Mouse (Mus musculus) CH12.LX (cell line): ENCODE results near the gene Nek5. TPM values are rescaled to one million over a fixed set of nuclear protein-coding genes. Genes with fewer than 3 reads are reported as not detected.

Source experiments
- DNase-seq: peaks from one replicate; pipeline ENCODE4 v3.0.0-alpha.2; 2013; ENCODE audit errors: extremely low read depth
- H3K27ac ChIP-seq: 2 replicates; pipeline ENCODE4 v1.5.1; 2012; ENCODE audit warnings: low read depth, mild to moderate bottlenecking, control low read depth, moderate library complexity; ENCODE audit not compliant: insufficient read depth
- H3K27me3 ChIP-seq: replicated peaks from 2 replicates; pipeline ENCODE3; 2012; ENCODE audit warnings: inconsistent platforms
- H3K36me3 ChIP-seq, 2 experiments: replicated peaks in 1 of 2; 2 replicates each; pipeline versions ENCODE3 to v1.6.1; 2012; ENCODE audit warnings: inconsistent platforms in 1 of 2, low read length in 1 of 2, mild to moderate bottlenecking in 1 of 2, mixed read lengths in 1 of 2, moderate library complexity in 1 of 2; ENCODE audit not compliant: control insufficient read depth in 1 of 2, insufficient read depth in 1 of 2
- H3K4me1 ChIP-seq, 2 experiments: 2 replicates each; pipeline ENCODE4 v1.6.1; 2012; ENCODE audit warnings: inconsistent platforms in 1 of 2, moderate library complexity in 1 of 2; ENCODE audit not compliant: insufficient read depth in 2 of 2, control insufficient read depth in 1 of 2
- H3K4me2 ChIP-seq: 2 replicates; pipeline ENCODE4 v1.6.1; 2012; ENCODE audit warnings: low read depth, mild to moderate bottlenecking, control low read depth; ENCODE audit not compliant: poor library complexity, insufficient read depth, severe bottlenecking
- H3K4me3 ChIP-seq, 3 experiments: fragments of 150-350 bp in 1 of 3; sonication (generic) in 1 of 3; replicated peaks in 1 of 3; 2 replicates each; pipeline versions ENCODE3 to v1.5.1; 2011 to 2012; ENCODE audit warnings: low read depth in 2 of 3, low read length in 2 of 3, mild to moderate bottlenecking in 2 of 3, moderate library complexity in 2 of 3, control low read depth in 1 of 3, improper control_type of control experiment in 1 of 3, inconsistent platforms in 1 of 3, mixed read lengths in 1 of 3; ENCODE audit not compliant: poor library complexity in 1 of 3
- H3K79me2 ChIP-seq: replicated peaks from 2 replicates; pipeline ENCODE4 v1.6.1; 2012; ENCODE audit warnings: mild to moderate bottlenecking, moderate library complexity; ENCODE audit not compliant: control insufficient read depth, poor library complexity, insufficient read depth, severe bottlenecking; ENCODE audit errors: extremely low read depth
- H3K9ac ChIP-seq: 2 replicates; pipeline ENCODE4 v1.6.1; 2012; ENCODE audit warnings: low read depth, mild to moderate bottlenecking, control low read depth, moderate library complexity; ENCODE audit not compliant: insufficient read depth
- H3K9me3 ChIP-seq: replicated peaks from 2 replicates; pipeline ENCODE3; 2012; ENCODE audit warnings: low read length, inconsistent platforms, mixed read lengths
- BHLHE40 ChIP-seq: IDR thresholded peaks from 2 replicates; pipeline ENCODE4 v1.6.1; 2011; ENCODE audit warnings: mild to moderate bottlenecking, low read depth, low read length, improper control_type of control experiment
- CHD1 ChIP-seq: IDR thresholded peaks from 2 replicates; pipeline ENCODE4 v1.6.1; 2012; ENCODE audit warnings: low read depth, low read length, improper control_type of control experiment, inconsistent platforms
- CHD2 ChIP-seq: IDR thresholded peaks from 2 replicates; pipeline ENCODE4 v1.6.1; 2011; ENCODE audit warnings: low read length, improper control_type of control experiment
- CTCF ChIP-seq, 2 experiments: IDR thresholded peaks in 1 of 2; conservative IDR thresholded peaks in 1 of 2; 2 replicates each; pipeline ENCODE4 v1.5.1; 2011 to 2012; ENCODE audit warnings: low read depth in 2 of 2, low read length in 2 of 2, improper control_type of control experiment in 1 of 2, inconsistent platforms in 1 of 2, mild to moderate bottlenecking in 1 of 2, moderate library complexity in 1 of 2
- E2F4 ChIP-seq: IDR thresholded peaks from 2 replicates; pipeline ENCODE4 v1.6.1; 2011; ENCODE audit warnings: low read depth, low read length, improper control_type of control experiment; ENCODE audit not compliant: insufficient replicate concordance
- ELF1 ChIP-seq: IDR thresholded peaks from 2 replicates; pipeline ENCODE4 v1.6.1; 2014; ENCODE audit warnings: low read depth, mild to moderate bottlenecking, inconsistent platforms, low read length, improper control_type of control experiment
- EP300 ChIP-seq: IDR thresholded peaks from 2 replicates; pipeline ENCODE4 v1.6.1; 2011; ENCODE audit warnings: low read length, improper control_type of control experiment
- ETS1 ChIP-seq: conservative IDR thresholded peaks from 2 replicates; pipeline ENCODE4 v1.6.1; 2012; ENCODE audit warnings: low read depth, mild to moderate bottlenecking, inconsistent platforms, low read length, improper control_type of control experiment, moderate library complexity
- GABPA ChIP-seq: IDR thresholded peaks from 2 replicates; pipeline ENCODE4 v1.6.1; 2012; ENCODE audit warnings: low read depth, low read length, improper control_type of control experiment, inconsistent platforms; ENCODE audit not compliant: insufficient replicate concordance
- HCFC1 ChIP-seq: IDR thresholded peaks from 2 replicates; pipeline ENCODE4 v1.6.1; 2012; ENCODE audit warnings: low read depth, mild to moderate bottlenecking, inconsistent platforms, low read length, improper control_type of control experiment
- IRF4 ChIP-seq: IDR thresholded peaks from 2 replicates; pipeline ENCODE4 v1.6.1; 2014; ENCODE audit warnings: low read depth, mild to moderate bottlenecking, inconsistent platforms, low read length, improper control_type of control experiment
- JUN ChIP-seq: IDR thresholded peaks from 2 replicates; pipeline ENCODE4 v1.6.1; 2011; ENCODE audit warnings: low read depth, mild to moderate bottlenecking, low read length, improper control_type of control experiment, moderate library complexity; ENCODE audit not compliant: insufficient read depth
- JUND ChIP-seq: conservative IDR thresholded peaks from 2 replicates; pipeline ENCODE4 v1.6.1; 2011; ENCODE audit warnings: low read depth, low read length, improper control_type of control experiment
- KAT2A ChIP-seq: IDR thresholded peaks from 2 replicates; pipeline ENCODE4 v1.6.1; 2012; ENCODE audit warnings: low read length, improper control_type of control experiment, inconsistent platforms; ENCODE audit not compliant: insufficient replicate concordance
- MAFK ChIP-seq: IDR thresholded peaks from 2 replicates; pipeline ENCODE4 v1.6.1; 2011; ENCODE audit warnings: low read length, improper control_type of control experiment; ENCODE audit not compliant: insufficient replicate concordance
- MAX ChIP-seq: IDR thresholded peaks from 2 replicates; pipeline ENCODE4 v1.6.1; 2011; ENCODE audit warnings: low read length, improper control_type of control experiment
- MAZ ChIP-seq: IDR thresholded peaks from 2 replicates; pipeline ENCODE4 v1.6.1; 2012; ENCODE audit warnings: low read depth, mild to moderate bottlenecking, inconsistent platforms, low read length, improper control_type of control experiment, moderate library complexity
- MEF2A ChIP-seq: IDR thresholded peaks from 2 replicates; pipeline ENCODE4 v1.6.1; 2014; ENCODE audit warnings: low read depth, mild to moderate bottlenecking, inconsistent platforms, low read length, improper control_type of control experiment, borderline replicate concordance
- MXI1 ChIP-seq: IDR thresholded peaks from 2 replicates; pipeline ENCODE4 v1.6.1; 2011; ENCODE audit warnings: mild to moderate bottlenecking, low read depth, low read length, improper control_type of control experiment
- MYC ChIP-seq: IDR thresholded peaks from 2 replicates; pipeline ENCODE4 v1.6.1; 2011; ENCODE audit warnings: low read depth, mild to moderate bottlenecking, improper control_type of control experiment, low read length
- NELFE ChIP-seq: IDR thresholded peaks from 2 replicates; pipeline ENCODE4 v1.6.1; 2011; ENCODE audit warnings: low read depth, low read length, improper control_type of control experiment
- NRF1 ChIP-seq: IDR thresholded peaks from 2 replicates; pipeline ENCODE4 v1.6.1; 2014; ENCODE audit warnings: low read depth, mild to moderate bottlenecking, inconsistent platforms, low read length, improper control_type of control experiment, moderate library complexity
- PAX5 ChIP-seq: IDR thresholded peaks from 2 replicates; pipeline ENCODE4 v1.6.1; 2012; ENCODE audit warnings: low read length, inconsistent platforms, mixed read lengths
- POLR2A ChIP-seq: IDR thresholded peaks from 2 replicates; pipeline ENCODE4 v1.6.1; 2011; ENCODE audit warnings: low read depth, mild to moderate bottlenecking, improper control_type of control experiment, low read length
- POLR2AphosphoS2 ChIP-seq: IDR thresholded peaks from 2 replicates; pipeline ENCODE4 v1.6.1; 2011; ENCODE audit warnings: low read depth, low read length, improper control_type of control experiment
- RAD21 ChIP-seq: IDR thresholded peaks from 2 replicates; pipeline ENCODE4 v1.6.1; 2011; ENCODE audit warnings: low read depth, mild to moderate bottlenecking, low read length, improper control_type of control experiment, moderate library complexity
- RCOR1 ChIP-seq: conservative IDR thresholded peaks from 2 replicates; pipeline ENCODE4 v1.6.1; 2012; ENCODE audit warnings: low read depth, mild to moderate bottlenecking, inconsistent platforms, low read length, improper control_type of control experiment
- SIN3A ChIP-seq: IDR thresholded peaks from 2 replicates; pipeline ENCODE4 v1.6.1; 2012; ENCODE audit warnings: low read length, improper control_type of control experiment, inconsistent platforms
- SMC3 ChIP-seq: IDR thresholded peaks from 2 replicates; pipeline ENCODE4 v1.6.1; 2011; ENCODE audit warnings: low read depth, low read length, improper control_type of control experiment
- TBP ChIP-seq: conservative IDR thresholded peaks from 2 replicates; pipeline ENCODE4 v1.6.1; 2011; ENCODE audit warnings: low read depth, low read length, improper control_type of control experiment
- TCF12 ChIP-seq: IDR thresholded peaks from 2 replicates; pipeline ENCODE4 v1.6.1; 2014; ENCODE audit warnings: low read depth, mild to moderate bottlenecking, inconsistent platforms, low read length, improper control_type of control experiment
- UBTF ChIP-seq: IDR thresholded peaks from 2 replicates; pipeline ENCODE4 v1.6.1; 2012; ENCODE audit warnings: low read depth, mild to moderate bottlenecking, inconsistent platforms, low read length, improper control_type of control experiment, moderate library complexity
- USF1 ChIP-seq: IDR thresholded peaks from 2 replicates; pipeline ENCODE4 v1.6.1; 2014; ENCODE audit warnings: low read depth, mild to moderate bottlenecking, inconsistent platforms, low read length, improper control_type of control experiment
- USF2 ChIP-seq: conservative IDR thresholded peaks from 2 replicates; pipeline ENCODE4 v1.6.1; 2011; ENCODE audit warnings: low read depth, low read length, improper control_type of control experiment
- ZC3H11A ChIP-seq: IDR thresholded peaks from 2 replicates; pipeline ENCODE4 v1.6.1; 2012; ENCODE audit warnings: low read depth, mild to moderate bottlenecking, inconsistent platforms, low read length, improper control_type of control experiment
- ZKSCAN1 ChIP-seq: IDR thresholded peaks from 2 replicates; pipeline ENCODE4 v1.6.1; 2012; ENCODE audit warnings: low read depth, inconsistent platforms, low read length, improper control_type of control experiment, borderline replicate concordance
- ZMIZ1 ChIP-seq: IDR thresholded peaks from 2 replicates; pipeline ENCODE4 v1.6.1; 2012; ENCODE audit warnings: low read depth, mild to moderate bottlenecking, inconsistent platforms, low read length, improper control_type of control experiment
- ZNF384 ChIP-seq: IDR thresholded peaks from 2 replicates; pipeline ENCODE4 v1.6.1; 2012; ENCODE audit warnings: low read depth, low read length, improper control_type of control experiment, inconsistent platforms
- dilution Hi-C: fragments of 300-500 bp; cut with MboI; formaldehyde crosslinking; loops from 2 replicates; pipeline ENCODE4 v1.14.3; 2020; ENCODE audit warnings: low sequenced_read_pairs; ENCODE audit not compliant: extremely low pct_unique_long_range_greater_than_20kb, extremely low pct_ligation_motif_present
- in situ Hi-C: fragments of 300-500 bp; cut with MboI; formaldehyde crosslinking; loops from 3 replicates; pipeline ENCODE4 v1.14.3; 2019; ENCODE audit warnings: low sequenced_read_pairs, low pct_ligation_motif_present, low pct_unique_long_range_greater_than_20kb, mixed read lengths
- polyA plus RNA-seq: library from polyadenylated mRNA; unstranded; fragments of >175 nt; gene quantifications from 2 replicates; pipeline ENCODE4 v1.2.1, GENCODE M21; 2012; ENCODE audit warnings: low read depth; ENCODE audit not compliant: insufficient read length
- total RNA-seq, 2 experiments: library from RNA; depleted of rRNA; stranded (reverse); fragments of 300-350 nt in 1 of 2; fragments of >200 nt in 1 of 2; gene quantifications; 2 replicates each; pipeline ENCODE4 v1.2.3; 2012 to 2014

Gene Nek5
- total and polyA plus RNA-seq, 3 experiments = not detected

GRCm38 (mm10) chr8:22060446-22060889 lies 64.4 kb downstream of the Nek5 start, which contains the start of gene Alg11:
TSS of gene Alg11 (plus strand) at chr8:22060721.
- peak within 1 kb of the TSS; percentile 66 for H3K9ac ChIP-seq
- peak within 1 kb of the TSS; percentile 73 to 99 (median 82) for H3K4me3 ChIP-seq
- in situ Hi-C loops = no loop called here
- TF ChIP-seq E2F4 = no peak
- peak; percentile 79 for TF ChIP-seq ZMIZ1
- no peak for TF ChIP-seq CHD1
- TF ChIP-seq ETS1 = no peak
- no peak; the same call in 1 of the 2 replicates for TF ChIP-seq GABPA
- no peak for TF ChIP-seq ZKSCAN1
- peak; percentile 97 for TF ChIP-seq POLR2A
- peak; percentile 79 for TF ChIP-seq CHD2
- peak; percentile 92 for TF ChIP-seq NELFE
- TF ChIP-seq TBP = peak; percentile 85
- TF ChIP-seq POLR2AphosphoS2 = peak; percentile 74; the same call in 1 of the 2 replicates
- TF ChIP-seq SIN3A = no peak; the same call in 1 of the 2 replicates
- no peak for TF ChIP-seq ZC3H11A
- no peak for TF ChIP-seq CTCF (conservative IDR thresholded peaks at IDR 0.05 in 1 of 2, IDR thresholded peaks at IDR 0.05 in 1 of 2; ENCODE audit: low read depth in 2 of 2, low read length in 2 of 2)
- TF ChIP-seq SMC3 = no peak
- no peak for TF ChIP-seq ZNF384
- TF ChIP-seq RCOR1 = no peak
- no peak for TF ChIP-seq JUND
- TF ChIP-seq MYC = peak; percentile 88
- no peak for TF ChIP-seq USF2
- no peak for TF ChIP-seq UBTF
- peak; percentile 73; the same call in 1 of the 2 replicates for TF ChIP-seq MAX
- peak; percentile 58; the same call in 1 of the 2 replicates for TF ChIP-seq MAZ
- TF ChIP-seq MXI1 = peak; percentile 89
- no peak for TF ChIP-seq MAFK
- TF ChIP-seq EP300 = no peak
- no peak for TF ChIP-seq PAX5
- peak; percentile 39; the same call in 1 of the 2 replicates for TF ChIP-seq IRF4
- no peak for TF ChIP-seq RAD21
- peak; percentile 75; the same call in 1 of the 2 replicates for TF ChIP-seq TCF12
- peak; percentile 69; the same call in 1 of the 2 replicates for TF ChIP-seq KAT2A
- peak; percentile 83 for TF ChIP-seq HCFC1
- peak; percentile 60 for TF ChIP-seq NRF1
- TF ChIP-seq ELF1 = peak; percentile 93
- 0 out of 2 replicates have a peak, but pooled peaks have one; percentile 33 for TF ChIP-seq MEF2A
- peak; percentile 43; the same call in 1 of the 2 replicates for TF ChIP-seq BHLHE40
- no peak for TF ChIP-seq JUN
- TF ChIP-seq USF1 = peak; percentile 29; the same call in 1 of the 2 replicates
- DNase-seq = peak; percentile 99
- H3K27me3 ChIP-seq = peaks cover 47% of the 10 kb centered on the region
- peaks cover 9 to 32% of the 10 kb centered on the region in 2 experiments for H3K36me3 ChIP-seq
- peaks cover 8% of the 10 kb centered on the region; the same call in 1 of the 2 replicates for H3K79me2 ChIP-seq
- peaks cover 6% of the 10 kb centered on the region for H3K9me3 ChIP-seq
- peaks cover 3 to 19% of the 10 kb centered on the region in 2 experiments for H3K4me1 ChIP-seq
- peak within 1 kb of the TSS; percentile 86 for H3K4me2 ChIP-seq
- dilution Hi-C loops = no loop called here
- H3K27ac ChIP-seq = no peak within 1 kb of the TSS
